Mouse (Mus musculus) neural tube, embryonic 14.5 days (tissue): Measurements from ENCODE around the gene Zfp97. TPM values are rescaled to one million over a fixed set of nuclear protein-coding genes. Genes with fewer than 3 reads are reported as not detected.
"Not testable (repeated sequence)": the region's sequence is repeated elsewhere in the genome, so short reads cannot be mapped to it uniquely, and the experiment has no call there.

Source experiments
- ATAC-seq: fragments of 200-750 bp; cut with Nextera tagmentation; 2 replicates; pipeline ENCODE4 v1.8.0; 2017; ENCODE audit warnings: low read depth, mild to moderate bottlenecking, moderate TSS enrichment, moderate library complexity
- H3K27ac ChIP-seq: fragments of 300-500 bp; sonication (generic); 2 replicates; pipeline ENCODE4 v1.5.1; 2014; ENCODE audit warnings: low read depth, mild to moderate bottlenecking, control low read depth, low read length, moderate library complexity, mixed read lengths
- H3K27me3 ChIP-seq: fragments of 300-500 bp; sonication (generic); 2 replicates; pipeline ENCODE4 v1.6.1; 2014; ENCODE audit warnings: low read length; ENCODE audit not compliant: control insufficient read depth, insufficient read depth
- H3K36me3 ChIP-seq: fragments of 300-500 bp; sonication (generic); 2 replicates; pipeline ENCODE4 v1.6.1; 2014; ENCODE audit warnings: low read length, mixed read lengths; ENCODE audit not compliant: control insufficient read depth, insufficient read depth
- H3K4me1 ChIP-seq: fragments of 300-500 bp; sonication (generic); 2 replicates; pipeline ENCODE4 v1.6.1; 2014; ENCODE audit warnings: low read length; ENCODE audit not compliant: control insufficient read depth, insufficient read depth
- H3K4me2 ChIP-seq: fragments of 300-500 bp; sonication (generic); 2 replicates; pipeline ENCODE4 v1.6.1; 2014; ENCODE audit warnings: mild to moderate bottlenecking, low read depth, low read length, control low read depth
- H3K4me3 ChIP-seq: fragments of 300-500 bp; sonication (generic); 2 replicates; pipeline ENCODE4 v1.5.1; 2014; ENCODE audit warnings: low read depth, low read length, control low read depth, mixed read lengths
- H3K9ac ChIP-seq: fragments of 300-500 bp; sonication (generic); replicated peaks from 2 replicates; pipeline ENCODE4 v1.6.1; 2014; ENCODE audit warnings: low read depth, mild to moderate bottlenecking, control low read depth, low read length, mixed read lengths
- H3K9me3 ChIP-seq: fragments of 300-500 bp; sonication (generic); 2 replicates; pipeline ENCODE4 v1.6.1; 2016; ENCODE audit warnings: low read length; ENCODE audit not compliant: control insufficient read depth
- WGBS: fragments of 180-500 bp; shearing (Covaris S2); extraction: QIAGEN DNeasy Blood & Tissue Kit; methylation state at CpG from one replicate; pipeline ENCODE4 v1.1.7; 2014; 5-methylcytosine and 5-hydroxymethylcytosine counted together
- polyA plus RNA-seq: library from polyadenylated mRNA; unstranded; fragments of >200 nt; fragmentation: Nextera tagmentation; extraction: Ambion mirVana; gene quantifications from 2 replicates; pipeline ENCODE4 v1.2.1, GENCODE M21; 2014

Zfp97 gene
- polyA plus RNA-seq = 4.5 and 5.5 TPM in 2 replicates

DNA sequence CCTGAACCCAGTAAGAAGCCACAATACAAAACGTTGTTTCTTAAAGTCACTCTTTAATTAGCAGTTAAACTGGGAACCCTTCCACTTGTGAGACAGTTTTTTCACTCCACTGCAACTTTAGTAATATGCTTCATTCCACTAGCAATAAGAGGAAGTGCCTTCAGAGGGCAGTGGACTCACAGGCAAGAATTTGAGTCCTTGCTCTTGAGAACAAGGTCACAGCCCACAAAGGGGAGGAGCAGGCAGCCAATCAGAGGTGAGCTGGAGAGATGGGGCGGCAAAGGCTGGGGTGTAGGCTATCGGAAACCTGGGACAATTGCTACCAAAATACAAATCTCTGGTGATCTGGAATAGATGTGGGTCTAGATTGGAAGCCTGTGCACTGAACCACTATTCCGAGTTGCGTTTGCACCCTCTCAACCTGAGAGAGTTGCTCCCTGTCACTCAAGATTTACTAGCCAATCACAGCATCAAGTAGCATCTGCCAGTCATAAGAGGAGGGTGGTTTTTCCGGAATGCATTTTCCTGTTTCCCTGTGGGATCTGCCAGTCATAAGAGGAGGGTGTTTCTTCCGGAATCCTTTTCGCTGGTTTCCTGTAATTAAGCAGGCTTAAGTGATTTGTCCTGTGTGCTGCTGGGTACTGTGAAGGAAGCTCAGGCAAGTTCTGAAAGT is at the start of gene Zfp97:
TSS of gene Zfp97 (plus strand) at position 586 of the 673 bp plus-strand sequence.
- H3K9ac ChIP-seq, H3K27ac ChIP-seq, H3K4me2 ChIP-seq, H3K4me3 ChIP-seq, H3K9me3 ChIP-seq, H3K27me3 ChIP-seq, H3K4me1 ChIP-seq, H3K36me3 ChIP-seq: not testable (repeated sequence)
- peak; percentile 98 for ATAC-seq
- WGBS = no CpG with 5 or more reads among the region's 8 CpGs

DNA sequence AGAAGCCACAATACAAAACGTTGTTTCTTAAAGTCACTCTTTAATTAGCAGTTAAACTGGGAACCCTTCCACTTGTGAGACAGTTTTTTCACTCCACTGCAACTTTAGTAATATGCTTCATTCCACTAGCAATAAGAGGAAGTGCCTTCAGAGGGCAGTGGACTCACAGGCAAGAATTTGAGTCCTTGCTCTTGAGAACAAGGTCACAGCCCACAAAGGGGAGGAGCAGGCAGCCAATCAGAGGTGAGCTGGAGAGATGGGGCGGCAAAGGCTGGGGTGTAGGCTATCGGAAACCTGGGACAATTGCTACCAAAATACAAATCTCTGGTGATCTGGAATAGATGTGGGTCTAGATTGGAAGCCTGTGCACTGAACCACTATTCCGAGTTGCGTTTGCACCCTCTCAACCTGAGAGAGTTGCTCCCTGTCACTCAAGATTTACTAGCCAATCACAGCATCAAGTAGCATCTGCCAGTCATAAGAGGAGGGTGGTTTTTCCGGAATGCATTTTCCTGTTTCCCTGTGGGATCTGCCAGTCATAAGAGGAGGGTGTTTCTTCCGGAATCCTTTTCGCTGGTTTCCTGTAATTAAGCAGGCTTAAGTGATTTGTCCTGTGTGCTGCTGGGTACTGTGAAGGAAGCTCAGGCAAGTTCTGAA is 57.7 kb downstream of the Zfp97 start:
- H3K27me3 ChIP-seq, H3K4me1 ChIP-seq, H3K27ac ChIP-seq, H3K4me3 ChIP-seq, H3K36me3 ChIP-seq, H3K9me3 ChIP-seq, H3K9ac ChIP-seq, H3K4me2 ChIP-seq: not testable (repeated sequence)
- ATAC-seq = peak; percentile 99
- no CpG with 5 or more reads among the region's 8 CpGs for WGBS

DNA sequence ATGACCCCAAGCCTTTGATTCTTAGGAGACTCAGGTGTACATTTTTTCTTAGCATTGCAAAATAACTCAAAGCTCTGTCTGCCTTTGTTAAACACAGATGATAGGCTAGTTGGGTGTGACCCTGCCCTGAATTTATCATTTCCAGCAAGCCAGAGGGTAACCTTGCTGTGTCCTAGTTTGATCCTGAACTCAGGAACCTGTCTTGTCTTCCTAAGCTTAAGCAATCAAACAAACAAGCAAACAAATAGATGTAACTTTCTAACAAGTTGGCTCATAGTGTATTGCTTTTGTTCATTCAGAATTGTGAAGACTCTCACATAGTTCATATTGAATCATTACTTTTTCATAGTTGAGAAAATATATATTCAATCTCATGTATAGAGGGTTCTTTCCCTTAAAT is 73.5 kb downstream of the Zfp97 start:
- H3K27ac ChIP-seq, H3K4me2 ChIP-seq, H3K9me3 ChIP-seq, H3K4me3 ChIP-seq, H3K36me3 ChIP-seq, ATAC-seq, H3K9ac ChIP-seq, H3K27me3 ChIP-seq, H3K4me1 ChIP-seq: not testable (repeated sequence)

DNA sequence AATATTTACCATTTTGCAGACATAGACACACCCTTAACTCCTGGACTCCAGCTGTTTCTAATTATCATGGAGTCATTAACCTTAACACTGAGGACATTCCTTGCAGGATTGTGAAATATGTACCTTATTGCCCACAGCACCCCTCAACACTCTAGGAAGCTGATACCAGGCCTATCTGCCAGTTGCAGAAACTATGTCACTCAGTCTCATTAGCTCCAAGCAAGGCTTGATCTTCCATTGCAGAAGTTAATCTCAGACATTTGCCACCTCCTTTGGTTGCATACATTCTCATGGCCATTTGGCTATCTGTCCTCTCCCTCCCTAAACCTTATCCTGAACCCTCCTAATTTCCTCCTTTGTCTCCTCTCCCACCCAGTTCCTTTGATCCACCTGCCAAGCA is 74.0 kb downstream of the Zfp97 start:
- Histone ChIP-seq H3K9me3 (peaks cover 8% of the 10 kb centered on the region), H3K4me1 (no peaks in the 10 kb centered on the region)
- no peak for ATAC-seq

DNA sequence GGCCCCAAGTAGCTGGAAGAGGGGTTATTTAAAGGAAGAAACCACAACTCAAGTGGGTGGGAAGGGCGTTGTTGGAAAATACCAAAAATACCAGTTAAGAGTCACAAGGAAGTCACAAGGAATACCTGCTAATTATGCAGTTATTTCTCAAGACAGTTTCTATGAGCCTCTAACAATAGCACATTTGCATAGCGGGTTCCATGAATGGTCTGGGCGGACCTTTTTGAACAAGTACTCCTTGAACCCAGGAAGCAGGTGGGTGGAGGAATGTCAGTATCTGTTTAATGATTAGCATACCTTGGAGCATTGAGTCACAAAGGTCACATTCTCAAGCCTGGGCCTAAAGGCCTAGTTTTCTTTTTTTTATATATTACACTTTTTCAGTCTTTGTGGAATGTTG is 74.9 kb downstream of the Zfp97 start:
- not testable (repeated sequence) for ATAC-seq, H3K36me3 ChIP-seq, H3K27me3 ChIP-seq

More for the DNA sequence above, 74.0 kb downstream of the Zfp97 start:
- Histone ChIP-seq H3K36me3 (no peaks in the 10 kb centered on the region), H3K4me3 (no peak overlapping the region), H3K27me3 (no peaks in the 10 kb centered on the region), H3K4me2 (no peak overlapping the region), H3K27ac (no peak overlapping the region), H3K9ac (no peak overlapping the region)

More for the DNA sequence above, 74.9 kb downstream of the Zfp97 start:
- not testable (repeated sequence) for H3K9ac ChIP-seq, H3K4me2 ChIP-seq, H3K9me3 ChIP-seq, H3K4me1 ChIP-seq, H3K27ac ChIP-seq, H3K4me3 ChIP-seq
- 100% methylated on average over 3 of the region's 3 CpGs for WGBS

Other genes starting within 250 kb of the Zfp97 start
- gene Zfp960, start 57.3 kb upstream of the Zfp97 start, polyA plus RNA-seq = 3.1 and 4.1 TPM in 2 replicates